Mouse (Mus musculus) liver, embryonic 12.5 days (tissue): ENCODE measurements around the gene Adamts3. TPM values are rescaled to one million over a fixed set of nuclear protein-coding genes. Genes with fewer than 3 reads are reported as not detected.

Experiments used
- ATAC-seq: fragments of 200-750 bp; cut with Nextera tagmentation; 2 replicates; pipeline ENCODE4 v1.8.0; 2017; ENCODE audit warnings: moderate number of reproducible peaks, mild to moderate bottlenecking, moderate library complexity
- H3K27ac ChIP-seq: fragments of 300-500 bp; sonication (generic); 2 replicates; pipeline ENCODE4 v1.5.1; 2016; ENCODE audit warnings: mild to moderate bottlenecking
- H3K27me3 ChIP-seq: fragments of 300-500 bp; sonication (generic); replicated peaks from 2 replicates; pipeline ENCODE4 v1.6.1; 2016; ENCODE audit warnings: mild to moderate bottlenecking, moderate library complexity
- H3K36me3 ChIP-seq: fragments of 300-500 bp; sonication (generic); 2 replicates; pipeline ENCODE4 v1.6.1; 2016; ENCODE audit warnings: mild to moderate bottlenecking, moderate library complexity
- H3K4me1 ChIP-seq: fragments of 300-500 bp; sonication (generic); 2 replicates; pipeline ENCODE4 v1.6.1; 2016
- H3K4me2 ChIP-seq: fragments of 300-500 bp; sonication (generic); 2 replicates; pipeline ENCODE4 v1.6.1; 2016; ENCODE audit warnings: mild to moderate bottlenecking, moderate library complexity
- H3K4me3 ChIP-seq: fragments of 300-500 bp; sonication (generic); 2 replicates; pipeline ENCODE4 v1.5.1; 2016; ENCODE audit warnings: mild to moderate bottlenecking, moderate library complexity
- H3K9ac ChIP-seq: fragments of 300-500 bp; sonication (generic); 2 replicates; pipeline ENCODE4 v1.6.1; 2016; ENCODE audit warnings: mild to moderate bottlenecking, moderate library complexity
- H3K9me3 ChIP-seq: fragments of 300-500 bp; sonication (generic); replicated peaks from 2 replicates; pipeline ENCODE4 v1.6.1; 2016; ENCODE audit warnings: mild to moderate bottlenecking, moderate library complexity
- WGBS: fragments of 180-500 bp; shearing (Covaris S2); methylation state at CpG from one replicate; pipeline ENCODE4 v1.1.7; 2016; ENCODE audit not compliant: insufficient replicate concordance; 5-methylcytosine and 5-hydroxymethylcytosine counted together
- polyA plus RNA-seq: library from polyadenylated mRNA; unstranded; fragments of >200 nt; fragmentation: Nextera tagmentation; extraction: Ambion mirVana; gene quantifications from 2 replicates; pipeline ENCODE4 v1.2.1, GENCODE M21; 2016

Adamts3 gene
- polyA plus RNA-seq, 1 experiment from 2014 or later, result 2.1 TPM

GRCm38 (mm10) chr5:89747149-89747659 is 135.9 kb downstream of the Adamts3 start:
- no peaks in the 10 kb centered on the region for H3K36me3 ChIP-seq
- no peaks in the 10 kb centered on the region for H3K9me3 ChIP-seq
- no peak overlapping the region for H3K27ac ChIP-seq
- WGBS, result 71% methylated on average over 5 of the region's 5 CpGs
- H3K4me1 ChIP-seq, result peaks cover 19% of the 10 kb centered on the region
- H3K4me3 ChIP-seq, result no peak overlapping the region
- ATAC-seq, result no peak
- H3K27me3 ChIP-seq, result no peaks in the 10 kb centered on the region
- H3K4me2 ChIP-seq, result no peak overlapping the region
- no peak overlapping the region for H3K9ac ChIP-seq

DNA sequence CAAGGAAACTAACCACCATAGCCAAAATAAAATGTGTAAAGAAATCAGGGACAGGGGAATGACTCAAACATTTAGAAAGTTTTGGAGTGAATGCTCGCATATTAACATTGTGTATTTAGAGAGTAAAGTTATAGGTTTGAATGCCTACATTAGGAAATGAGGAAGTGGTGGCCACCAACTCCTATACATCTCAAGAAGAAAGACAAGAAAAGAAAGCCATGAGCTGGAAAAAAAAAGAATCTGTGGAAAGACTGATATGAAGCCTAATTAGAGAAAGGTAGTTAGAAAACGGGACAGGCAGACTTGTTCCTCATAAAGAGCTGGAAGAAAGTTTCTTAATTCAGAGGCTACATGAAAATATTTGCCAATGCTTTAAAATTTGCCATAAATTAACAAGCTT is 138.0 kb downstream of the Adamts3 start:
- WGBS, result 57% methylated on average over 2 of the region's 2 CpGs
- H3K4me1 ChIP-seq, result peaks cover 15% of the 10 kb centered on the region
- no peak for ATAC-seq
- H3K9ac ChIP-seq, result no peak overlapping the region
- no peak overlapping the region for H3K4me3 ChIP-seq
- H3K36me3 ChIP-seq, result no peaks in the 10 kb centered on the region
- H3K9me3 ChIP-seq, result no peaks in the 10 kb centered on the region
- H3K4me2 ChIP-seq, result no peak overlapping the region
- no peak overlapping the region for H3K27ac ChIP-seq
- no peaks in the 10 kb centered on the region for H3K27me3 ChIP-seq

GRCm38 (mm10) chr5:89734759-89735158 is 148.4 kb downstream of the Adamts3 start:
- Histone ChIP-seq H3K9ac (no peak overlapping the region), H3K27ac (no peak overlapping the region), H3K36me3 (no peaks in the 10 kb centered on the region), H3K27me3 (no peaks in the 10 kb centered on the region), H3K9me3 (no peaks in the 10 kb centered on the region), H3K4me1 (no peaks in the 10 kb centered on the region), H3K4me3 (no peak overlapping the region), H3K4me2 (no peak overlapping the region)
- ATAC-seq, result no peak
- WGBS, result 81% methylated on average over 2 of the region's 2 CpGs

GRCm38 (mm10) chr5:89730411-89730810 is 152.7 kb downstream of the Adamts3 start:
- Histone ChIP-seq H3K4me2 (no peak overlapping the region), H3K4me3 (no peak overlapping the region), H3K27ac (no peak overlapping the region), H3K27me3 (no peaks in the 10 kb centered on the region), H3K36me3 (no peaks in the 10 kb centered on the region), H3K4me1 (no peaks in the 10 kb centered on the region), H3K9me3 (peaks cover 7% of the 10 kb centered on the region), H3K9ac (no peak overlapping the region)
- ATAC-seq, result no peak
- WGBS, result 74% methylated on average over 3 of the region's 3 CpGs

DNA sequence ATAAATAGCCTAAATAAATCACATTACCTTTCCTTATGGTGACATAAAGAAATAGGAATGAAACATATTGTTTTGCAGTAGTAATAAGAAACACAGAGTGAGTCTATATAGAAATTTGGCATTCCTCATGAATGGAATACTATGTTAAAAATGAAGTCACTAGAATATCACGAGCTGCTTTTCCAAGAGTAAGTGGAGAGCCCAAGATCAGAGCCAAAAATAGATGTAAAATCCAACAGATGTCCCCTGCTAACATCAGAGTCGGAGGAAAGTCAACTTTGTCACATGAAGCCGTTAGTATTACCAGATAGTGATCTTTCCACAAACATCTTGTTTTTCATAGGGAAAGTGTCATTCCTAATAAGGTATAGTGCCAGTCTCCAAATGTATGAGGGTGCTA is 155.0 kb downstream of the Adamts3 start:
- no peak overlapping the region for H3K4me2 ChIP-seq
- H3K9me3 ChIP-seq, result peaks cover 7% of the 10 kb centered on the region
- H3K27ac ChIP-seq, result no peak overlapping the region
- H3K9ac ChIP-seq, result no peak overlapping the region
- H3K4me1 ChIP-seq, result no peaks in the 10 kb centered on the region
- ATAC-seq, result no peak
- H3K36me3 ChIP-seq, result no peaks in the 10 kb centered on the region
- no peak overlapping the region for H3K4me3 ChIP-seq
- 62% methylated on average over 3 of the region's 3 CpGs for WGBS
- no peaks in the 10 kb centered on the region for H3K27me3 ChIP-seq

DNA sequence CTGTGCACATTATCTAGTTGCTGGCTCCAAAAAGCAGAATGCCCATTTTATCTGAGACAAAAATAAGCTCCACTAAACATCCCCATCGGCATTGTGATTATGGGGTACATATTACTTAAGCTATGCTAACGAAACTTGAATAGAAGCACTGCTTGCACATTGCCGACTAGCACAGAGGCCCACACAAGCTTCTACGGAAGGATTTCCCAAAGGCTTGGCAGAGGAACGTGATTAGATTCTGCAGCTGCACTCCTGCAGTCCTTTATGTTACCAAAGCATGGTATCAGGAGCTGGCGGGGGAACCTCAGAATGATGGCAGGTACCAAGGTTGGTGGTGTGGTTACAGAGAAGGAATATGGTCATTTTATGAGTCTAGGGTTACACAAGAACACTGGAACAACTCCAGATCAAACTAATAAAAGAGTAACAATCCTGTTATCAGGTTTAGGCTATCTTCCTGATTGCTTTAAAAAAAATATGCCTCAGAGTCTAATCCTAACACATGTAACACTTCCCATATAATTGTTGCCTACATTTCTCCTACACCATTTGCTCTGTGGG is 155.6 kb downstream of the Adamts3 start:
- WGBS, result 79% methylated on average over 6 of the region's 6 CpGs

GRCm38 (mm10) chr5:89714552-89714951 is 168.6 kb downstream of the Adamts3 start:
- Histone ChIP-seq H3K4me3 (no peak overlapping the region), H3K36me3 (no peaks in the 10 kb centered on the region), H3K27ac (no peak overlapping the region), H3K27me3 (no peaks in the 10 kb centered on the region), H3K9ac (no peak overlapping the region), H3K4me1 (no peaks in the 10 kb centered on the region), H3K9me3 (no peaks in the 10 kb centered on the region), H3K4me2 (no peak overlapping the region)
- no peak for ATAC-seq
- 52% methylated on average over 2 of the region's 2 CpGs for WGBS

More for the DNA sequence above, 155.6 kb downstream of the Adamts3 start:
- H3K9ac ChIP-seq, result no peak overlapping the region
- no peak overlapping the region for H3K4me3 ChIP-seq
- peaks cover 7% of the 10 kb centered on the region for H3K9me3 ChIP-seq
- no peaks in the 10 kb centered on the region for H3K36me3 ChIP-seq
- no peak for ATAC-seq
- H3K4me1 ChIP-seq, result no peaks in the 10 kb centered on the region
- H3K27me3 ChIP-seq, result no peaks in the 10 kb centered on the region
- H3K27ac ChIP-seq, result no peak overlapping the region
- no peak overlapping the region for H3K4me2 ChIP-seq

- 65% methylated on average over 7 of the region's 7 CpGs for WGBS
- no peak overlapping the region for H3K9ac ChIP-seq
- no peaks in the 10 kb centered on the region for H3K27me3 ChIP-seq
- no peaks in the 10 kb centered on the region for H3K4me1 ChIP-seq
- no peaks in the 10 kb centered on the region for H3K9me3 ChIP-seq
- no peak overlapping the region for H3K4me3 ChIP-seq
- H3K27ac ChIP-seq, result no peak overlapping the region
- H3K36me3 ChIP-seq, result 0 out of 2 replicates have a peak, but pooled peaks cover 3% of the 10 kb centered on the region
- H3K4me2 ChIP-seq, result no peak overlapping the region
- no peak for ATAC-seq
Observed at GRCm38 (mm10) chr5:89711116-89711859, 171.8 kb downstream of the Adamts3 start.

DNA sequence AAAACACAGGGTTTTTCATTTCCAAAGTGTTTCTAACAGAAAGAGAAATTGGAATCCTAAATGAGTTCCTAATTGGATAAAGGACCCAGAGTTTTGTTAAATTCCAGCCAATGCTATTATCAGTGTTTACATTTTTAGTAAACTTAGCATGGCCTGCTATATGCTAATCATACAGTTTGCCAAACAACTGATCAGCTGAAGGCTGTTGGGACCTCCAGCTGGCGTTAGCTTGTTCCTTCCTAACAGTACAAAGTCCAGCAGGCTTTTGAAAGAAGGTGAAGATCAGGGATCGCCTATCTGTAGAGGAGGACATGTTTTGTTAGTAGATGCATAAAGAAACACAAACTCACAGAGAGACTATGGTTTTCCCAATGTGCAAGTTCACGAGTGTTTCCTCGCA is 173.7 kb downstream of the Adamts3 start:
- H3K27ac ChIP-seq, result no peak overlapping the region
- H3K27me3 ChIP-seq, result no peaks in the 10 kb centered on the region
- H3K4me1 ChIP-seq, result no peaks in the 10 kb centered on the region
- H3K4me2 ChIP-seq, result no peak overlapping the region
- H3K36me3 ChIP-seq, result peaks cover 3% of the 10 kb centered on the region; the same call in 1 of the 2 replicates
- no peak overlapping the region for H3K9ac ChIP-seq
- WGBS, result 39% methylated on average over 4 of the region's 4 CpGs
- no peak overlapping the region for H3K4me3 ChIP-seq
- ATAC-seq, result no peak
- no peaks in the 10 kb centered on the region for H3K9me3 ChIP-seq

DNA sequence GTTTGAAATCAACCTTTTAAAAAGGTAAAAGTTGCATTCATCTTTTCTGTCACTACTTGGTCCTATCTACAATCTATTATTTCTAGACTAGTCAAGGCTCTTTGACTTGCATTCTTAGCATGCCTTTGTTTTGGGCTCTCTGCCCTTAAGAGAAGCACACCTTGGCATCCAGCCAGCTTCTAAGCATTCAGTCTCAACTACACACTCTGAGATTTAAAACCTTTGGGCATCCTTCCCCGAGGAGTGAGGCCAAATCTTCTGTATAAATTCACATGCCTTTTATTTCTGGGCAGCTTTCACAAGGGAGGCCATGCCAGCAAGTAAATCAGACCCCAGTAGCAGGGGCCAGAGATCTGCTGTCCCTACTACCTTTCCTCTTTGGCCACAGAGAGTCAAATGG is 178.9 kb downstream of the Adamts3 start:
- Histone ChIP-seq H3K27ac (no peak overlapping the region), H3K36me3 (peaks cover 3% of the 10 kb centered on the region; the same call in 1 of the 2 replicates), H3K9me3 (no peaks in the 10 kb centered on the region), H3K4me1 (no peaks in the 10 kb centered on the region), H3K4me2 (no peak overlapping the region), H3K4me3 (no peak overlapping the region), H3K27me3 (no peaks in the 10 kb centered on the region), H3K9ac (no peak overlapping the region)
- ATAC-seq, result no peak
- 50% methylated on average over 1 of the region's 1 CpGs for whole genome bisulfite sequencing

GRCm38 (mm10) chr5:89701241-89702007 is 181.7 kb downstream of the Adamts3 start:
- no peak overlapping the region for H3K27ac ChIP-seq
- no peaks in the 10 kb centered on the region for H3K27me3 ChIP-seq
- 79% methylated on average over 9 of the region's 9 CpGs for WGBS
- ATAC-seq, result no peak
- H3K4me2 ChIP-seq, result no peak overlapping the region
- no peaks in the 10 kb centered on the region; the same call in 1 of the 2 replicates for H3K36me3 ChIP-seq
- no peaks in the 10 kb centered on the region for H3K4me1 ChIP-seq
- H3K9me3 ChIP-seq, result no peaks in the 10 kb centered on the region
- H3K4me3 ChIP-seq, result no peak overlapping the region
- no peak overlapping the region for H3K9ac ChIP-seq

GRCm38 (mm10) chr5:89687826-89688225 is 195.3 kb downstream of the Adamts3 start:
- Histone ChIP-seq H3K9me3 (no peaks in the 10 kb centered on the region), H3K27ac (no peak overlapping the region), H3K27me3 (no peaks in the 10 kb centered on the region), H3K4me3 (no peak overlapping the region), H3K4me2 (no peak overlapping the region), H3K9ac (no peak overlapping the region), H3K4me1 (no peaks in the 10 kb centered on the region), H3K36me3 (no peaks in the 10 kb centered on the region)
- no peak for ATAC-seq
- 79% methylated on average over 1 of the region's 1 CpGs for WGBS
